Mouse (Mus musculus): ENCODE measurements around the gene Gcn1l1. TPM values are rescaled to one million over a fixed set of nuclear protein-coding genes. Genes with fewer than 3 reads are reported as not detected.

Gcn1l1 gene
- polyA plus RNA-seq, 1 experiment = 131 TPM

DNA sequence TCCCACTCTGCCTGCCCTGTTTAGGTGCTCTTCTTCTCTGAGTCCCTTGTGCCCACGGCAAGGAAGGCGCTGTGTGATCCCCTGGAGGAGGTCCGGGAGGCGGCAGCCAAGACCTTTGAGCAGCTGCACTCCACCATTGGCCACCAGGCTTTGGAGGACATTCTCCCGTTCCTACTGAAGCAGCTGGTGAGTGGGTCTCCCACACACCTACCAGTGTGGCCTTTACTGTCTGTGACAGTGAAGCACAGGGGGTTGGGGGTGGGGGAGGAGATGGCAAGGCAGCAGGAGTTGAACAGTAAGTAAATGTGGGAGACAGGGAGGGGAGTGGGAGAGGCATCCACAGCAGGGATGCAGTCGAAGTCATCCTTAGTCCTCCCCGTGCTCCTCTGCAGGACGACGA is 48.3 kb downstream of the Gcn1l1 start:
- no peak for TF ChIP-seq GATA1 (IDR thresholded peaks at IDR 0.05; ENCODE audit: low read length)

- TF ChIP-seq GATA1 (IDR thresholded peaks at IDR 0.05; ENCODE audit: low read length) = no peak
Observed at GRCm38 (mm10) chr5:115614948-115615347, 49.9 kb downstream of the Gcn1l1 start.

- no peak for TF ChIP-seq GATA1 (IDR thresholded peaks at IDR 0.05; ENCODE audit: low read length)
Observed at GRCm38 (mm10) chr5:115619690-115620089, 54.6 kb downstream of the Gcn1l1 start.

- TF ChIP-seq GATA1 (IDR thresholded peaks at IDR 0.05; ENCODE audit: low read length) = no peak
Observed at GRCm38 (mm10) chr5:115622686-115623085, 57.6 kb downstream of the Gcn1l1 start.

DNA sequence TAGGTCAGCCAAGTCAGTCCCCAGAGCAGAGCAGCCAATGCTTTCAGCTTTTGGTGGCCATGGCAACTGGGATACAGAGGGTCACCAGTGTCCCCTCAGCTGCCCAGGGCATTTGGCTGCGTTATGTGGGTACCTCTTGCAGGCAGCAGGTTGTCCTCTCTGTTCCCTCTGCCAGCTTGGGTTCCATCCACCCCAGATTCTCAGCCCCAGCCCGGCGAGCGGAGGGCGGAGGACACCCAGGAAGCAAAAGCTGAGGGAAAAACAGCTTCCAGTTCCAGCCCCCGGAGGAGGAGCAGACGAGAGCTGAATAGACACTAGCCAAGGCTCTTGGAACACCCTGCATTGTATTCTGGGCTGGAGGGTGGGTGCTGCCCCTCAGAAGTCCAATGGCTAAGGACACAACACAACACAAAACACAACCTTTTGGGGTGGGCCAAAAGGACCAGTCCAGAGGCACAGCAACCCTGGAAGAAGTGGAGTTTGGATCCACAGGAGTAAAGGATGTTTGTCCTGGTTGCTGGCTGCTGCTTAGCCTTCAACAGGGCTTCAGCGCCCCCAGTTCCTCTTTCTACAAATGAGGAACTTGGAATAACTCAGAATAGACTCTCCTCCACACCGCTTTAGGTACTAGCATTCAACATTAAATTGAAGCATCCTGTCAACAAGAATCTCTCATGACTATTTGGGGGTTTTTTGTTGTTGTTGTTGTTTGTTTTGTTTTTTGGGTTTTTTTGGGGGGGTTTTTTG is 58.8 kb downstream of the Gcn1l1 start:
- no peak for TF ChIP-seq GATA1 (IDR thresholded peaks at IDR 0.05; ENCODE audit: low read length)

DNA sequence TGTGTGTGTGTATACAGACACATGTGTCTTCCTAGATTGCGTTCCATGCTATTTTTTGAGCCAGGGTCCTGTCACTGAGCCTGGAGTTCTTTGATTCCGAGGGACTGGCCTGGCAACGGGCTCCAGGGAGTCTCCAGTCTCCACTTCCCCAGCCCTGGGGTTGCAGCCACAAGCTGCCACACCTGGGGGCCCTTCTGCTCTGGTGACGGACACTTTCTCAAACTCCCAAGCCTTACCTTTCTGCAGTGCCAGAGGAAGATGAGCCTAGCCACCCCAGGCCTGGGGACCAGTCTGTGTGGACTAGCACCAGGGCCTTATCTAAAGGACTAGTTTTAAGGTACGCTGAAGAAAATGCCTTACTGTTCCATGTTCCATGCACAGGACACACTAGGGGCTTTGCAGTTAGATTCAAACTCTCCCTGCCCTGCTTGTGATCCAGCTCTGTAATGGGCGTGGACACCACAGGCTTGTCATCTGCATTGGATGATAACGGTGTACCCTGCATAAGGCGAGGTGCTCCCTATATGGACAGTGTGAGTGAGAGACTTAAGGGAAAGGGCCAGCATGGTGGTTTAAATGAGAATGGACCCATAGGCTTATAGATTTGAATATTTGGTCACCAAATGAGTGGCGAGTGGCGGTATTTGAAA is 61.3 kb downstream of the Gcn1l1 start:
- no peak for TF ChIP-seq GATA1 (IDR thresholded peaks at IDR 0.05; ENCODE audit: low read length)

- TF ChIP-seq GATA1 (IDR thresholded peaks at IDR 0.05; ENCODE audit: low read length) = no peak
Observed at GRCm38 (mm10) chr5:115628083-115628482, 63.0 kb downstream of the Gcn1l1 start.

- TF ChIP-seq GATA1 (IDR thresholded peaks at IDR 0.05; ENCODE audit: low read length) = no peak
Observed at GRCm38 (mm10) chr5:115629672-115630071, 64.6 kb downstream of the Gcn1l1 start.

- no peak for TF ChIP-seq GATA1 (IDR thresholded peaks at IDR 0.05; ENCODE audit: low read length)
Observed at GRCm38 (mm10) chr5:115630291-115630690, 65.2 kb downstream of the Gcn1l1 start.

GRCm38 (mm10) chr5:115631505-115632357 is 66.7 kb downstream of the Gcn1l1 start, which contains the start of gene Rab35:
Gene Rab35, plus strand, starts transcription at chr5:115631908.
- no peak for TF ChIP-seq GATA1 (IDR thresholded peaks at IDR 0.05; ENCODE audit: low read length)

GRCm38 (mm10) chr5:115632358-115632714 is 67.3 kb downstream of the Gcn1l1 start:
- no peak for TF ChIP-seq GATA1 (IDR thresholded peaks at IDR 0.05; ENCODE audit: low read length)

DNA sequence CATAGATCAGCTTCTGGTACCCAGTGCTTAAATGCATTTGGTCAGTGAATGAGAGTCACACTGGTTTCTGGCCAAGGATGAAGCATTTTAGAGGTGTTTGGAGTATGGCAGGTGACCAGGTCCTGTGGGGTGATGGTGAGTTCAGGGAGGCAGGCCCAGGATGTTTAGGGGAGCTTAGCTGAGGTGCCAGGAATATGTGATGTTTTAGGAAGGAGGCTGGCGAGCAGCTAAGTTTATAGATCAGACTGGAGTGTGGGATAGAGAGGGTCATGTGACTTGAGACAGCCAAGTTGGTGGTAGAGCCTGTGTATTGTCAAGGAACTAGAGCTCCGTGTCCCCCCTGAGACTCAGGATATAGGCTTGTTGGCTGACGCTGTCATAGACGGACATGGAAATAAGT is 68.0 kb downstream of the Gcn1l1 start:
- TF ChIP-seq GATA1 (IDR thresholded peaks at IDR 0.05; ENCODE audit: low read length) = no peak

GRCm38 (mm10) chr5:115634046-115634445 is 69.0 kb downstream of the Gcn1l1 start:
- peak; percentile 62 for TF ChIP-seq GATA1 (IDR thresholded peaks at IDR 0.05; ENCODE audit: low read length)

- no peak for TF ChIP-seq GATA1 (IDR thresholded peaks at IDR 0.05; ENCODE audit: low read length)
Observed at GRCm38 (mm10) chr5:115635536-115635935, 70.5 kb downstream of the Gcn1l1 start.

GRCm38 (mm10) chr5:115644192-115644591 is 79.1 kb downstream of the Gcn1l1 start:
- TF ChIP-seq GATA1 (IDR thresholded peaks at IDR 0.05; ENCODE audit: low read length) = no peak

GRCm38 (mm10) chr5:115648876-115649275 is 83.8 kb downstream of the Gcn1l1 start:
- no peak for TF ChIP-seq GATA1 (IDR thresholded peaks at IDR 0.05; ENCODE audit: low read length)

Measured in G1E-ER4 (cell line).